Mouse (Mus musculus) activated CD4-positive, CD25-positive, alpha-beta regulatory T cell, adult 4 months (primary cell): ENCODE results near the gene Angpt4. TPM values are rescaled to one million over a fixed set of nuclear protein-coding genes. Genes with fewer than 3 reads are reported as not detected.

Experiments
- ATAC-seq: one replicate; pipeline ENCODE4 v1.8.0; 2017
- polyA plus RNA-seq, 2 experiments: library from polyadenylated mRNA; unstranded; fragments of 100-300 nt; shearing (Covaris generic); gene quantifications; one replicate each; pipeline ENCODE4 v1.2.1; 2017

The Angpt4 gene
- polyA plus RNA-seq, result not detected

DNA sequence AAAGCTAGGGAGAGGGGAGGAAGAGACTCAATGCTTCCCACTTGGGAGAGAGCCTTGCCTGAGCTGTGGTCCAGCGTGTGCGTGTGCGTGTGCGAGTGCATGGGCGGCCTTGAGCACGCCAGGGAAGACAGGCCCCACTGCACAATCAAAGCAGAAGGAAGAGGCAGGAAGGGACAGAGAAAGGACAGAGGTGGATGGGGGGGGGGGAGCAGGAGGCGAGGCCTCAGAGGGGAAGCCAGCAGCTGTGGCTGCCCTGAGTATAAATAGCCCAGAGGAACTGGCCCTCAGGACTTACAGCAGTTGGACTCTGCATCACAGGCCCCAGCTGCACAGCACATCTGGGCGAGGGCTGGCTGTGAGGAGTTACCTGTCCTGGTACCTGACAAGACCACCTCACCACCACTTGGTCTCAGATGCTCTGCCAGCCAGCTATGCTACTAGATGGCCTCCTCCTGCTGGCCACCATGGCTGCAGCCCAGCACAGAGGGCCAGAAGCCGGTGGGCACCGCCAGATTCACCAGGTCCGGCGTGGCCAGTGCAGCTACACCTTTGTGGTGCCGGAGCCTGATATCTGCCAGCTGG is at the start of gene Angpt4:
Angpt4 (plus strand) TSS at position 292 of the 582 bp plus-strand sequence.
- ATAC-seq, result no peak

GRCm38 (mm10) chr2:151862257-151862810 is 48.7 kb upstream of the Angpt4 start:
- ATAC-seq, result no peak

- no peak for ATAC-seq
Measured at GRCm38 (mm10) chr2:151864941-151865340, 46.1 kb upstream of the Angpt4 start.

GRCm38 (mm10) chr2:151866487-151866886 is 44.5 kb upstream of the Angpt4 start:
- no peak for ATAC-seq

DNA sequence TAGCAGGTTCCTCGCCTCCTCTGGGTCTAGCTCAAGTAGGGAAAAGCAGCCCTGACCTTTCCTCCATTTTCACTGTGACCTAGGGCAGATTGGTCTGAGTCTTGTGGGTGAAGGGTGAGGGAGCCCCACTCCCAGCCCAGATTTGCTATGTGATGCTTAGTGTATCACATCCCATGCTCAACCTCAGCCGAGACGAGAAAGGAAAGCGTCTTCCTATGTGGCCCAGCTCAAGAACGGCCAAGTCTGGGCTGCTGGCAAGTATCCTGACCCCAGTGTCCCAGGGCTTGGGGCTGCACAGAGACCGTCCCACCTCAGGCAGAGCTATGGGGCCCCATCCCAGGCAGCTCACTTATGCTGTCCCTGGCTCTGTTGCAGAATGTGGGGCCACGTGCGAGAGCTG is 42.8 kb upstream of the Angpt4 start:
- no peak for ATAC-seq

DNA sequence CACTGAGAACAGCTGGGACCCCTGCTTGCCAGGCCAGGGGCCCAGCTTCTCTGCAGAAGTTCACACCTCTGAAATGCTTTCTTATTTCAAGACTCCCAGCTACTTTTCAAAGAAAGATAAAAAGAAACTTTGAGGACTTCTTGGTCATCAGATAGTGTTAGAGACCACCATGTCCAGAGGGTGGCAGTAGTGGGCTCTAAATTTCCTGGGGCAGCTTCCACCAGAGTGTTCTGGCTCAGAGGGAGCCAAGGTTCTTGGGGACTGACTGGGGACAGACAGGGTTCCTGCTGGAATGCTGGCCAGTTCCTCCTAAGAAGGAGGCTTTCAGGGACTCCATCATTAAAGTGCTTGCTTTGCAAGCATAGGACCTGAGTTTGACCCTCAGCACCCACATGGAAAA is 36.5 kb upstream of the Angpt4 start:
- no peak for ATAC-seq

GRCm38 (mm10) chr2:151876012-151876485 is 35.0 kb upstream of the Angpt4 start:
- ATAC-seq, result no peak

DNA sequence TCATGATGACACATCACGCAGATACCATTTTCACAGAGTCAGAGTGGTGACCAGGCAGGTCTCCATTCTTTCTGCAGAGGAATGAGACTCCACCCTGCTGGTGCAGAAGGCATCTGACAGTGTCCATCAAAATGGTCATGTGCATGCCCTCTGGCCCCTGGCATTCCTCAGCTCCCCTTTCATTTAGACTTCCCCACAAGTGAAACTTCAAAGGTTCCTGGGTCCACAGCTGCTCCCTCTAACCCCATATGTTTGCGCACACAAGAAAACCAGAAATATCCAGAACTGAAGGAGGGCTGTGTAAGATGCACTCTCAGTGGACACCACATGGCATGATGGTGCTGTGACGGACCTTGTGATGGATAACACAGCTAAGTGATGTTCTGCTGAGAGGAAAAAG is 32.4 kb upstream of the Angpt4 start:
- ATAC-seq, result no peak

DNA sequence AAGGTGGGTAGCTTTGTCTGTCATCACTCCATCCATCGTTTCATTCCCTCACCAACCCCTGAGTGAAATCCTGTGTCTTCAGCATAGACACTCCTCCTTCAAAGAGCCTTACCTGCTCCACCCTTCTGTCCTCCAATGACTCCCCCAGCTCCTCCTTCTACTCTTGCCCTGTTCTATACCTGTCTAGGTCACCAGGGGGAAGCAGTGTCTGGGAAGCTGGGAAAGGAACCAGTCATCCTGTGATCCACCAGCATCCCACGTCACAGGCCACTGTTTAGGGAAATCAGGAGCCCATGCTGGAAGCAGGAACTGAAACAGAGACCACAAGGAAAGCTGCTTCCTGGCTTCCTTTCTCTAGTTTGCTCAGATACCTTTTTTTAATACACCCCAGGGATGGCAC is 31.2 kb upstream of the Angpt4 start:
- ATAC-seq, result no peak

GRCm38 (mm10) chr2:151891031-151891430 is 20.0 kb upstream of the Angpt4 start:
- no peak for ATAC-seq

- ATAC-seq, result no peak
Measured at GRCm38 (mm10) chr2:151893122-151893774, 17.8 kb upstream of the Angpt4 start.

- no peak for ATAC-seq
Measured at GRCm38 (mm10) chr2:151894209-151894980, 16.6 kb upstream of the Angpt4 start.

DNA sequence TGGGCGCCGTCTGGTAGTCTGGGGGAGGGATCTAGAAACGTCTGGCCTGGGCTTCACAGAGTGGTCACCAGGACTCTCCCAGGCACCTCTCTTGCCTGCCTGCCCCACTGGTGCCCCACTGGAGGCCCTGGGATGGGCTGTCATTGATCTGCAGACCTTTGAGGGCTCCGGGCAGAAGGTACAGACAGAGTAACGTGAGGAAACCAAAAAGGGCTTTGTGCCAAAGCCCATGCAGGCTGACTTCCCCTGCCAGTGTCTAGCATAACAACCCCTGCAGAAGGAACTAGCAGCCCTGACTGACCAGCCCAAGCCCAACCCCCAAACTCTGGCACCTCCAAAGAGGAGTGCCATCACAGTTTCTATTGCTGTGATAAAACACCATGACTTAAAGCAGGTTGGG is 15.1 kb upstream of the Angpt4 start:
- ATAC-seq, result no peak

- ATAC-seq, result no peak
Measured at GRCm38 (mm10) chr2:151898106-151898505, 12.9 kb upstream of the Angpt4 start.

GRCm38 (mm10) chr2:151900845-151901244 is 10.2 kb upstream of the Angpt4 start:
- ATAC-seq, result no peak

DNA sequence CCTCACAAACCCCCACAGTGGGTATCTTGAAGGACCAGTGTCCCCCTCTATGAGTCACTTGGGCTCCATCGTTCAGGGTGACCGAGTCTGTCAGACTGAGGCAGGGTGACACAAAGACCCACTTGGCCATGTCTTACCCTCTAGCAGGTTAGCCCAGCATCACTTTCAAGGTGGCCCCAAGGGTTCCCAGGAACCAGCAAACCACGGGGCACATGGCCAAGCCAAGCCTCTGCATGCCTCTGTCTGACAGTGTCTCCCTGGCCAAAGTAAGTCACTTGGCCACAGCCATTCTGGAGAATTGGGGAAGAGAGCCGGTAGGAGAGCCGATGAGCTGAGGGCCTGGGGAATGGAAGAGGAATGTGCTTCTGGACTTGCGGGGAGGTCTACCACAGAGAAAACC is 7.7 kb upstream of the Angpt4 start:
- ATAC-seq, result no peak

- no peak for ATAC-seq
Measured at GRCm38 (mm10) chr2:151903933-151904332, 7.1 kb upstream of the Angpt4 start.

DNA sequence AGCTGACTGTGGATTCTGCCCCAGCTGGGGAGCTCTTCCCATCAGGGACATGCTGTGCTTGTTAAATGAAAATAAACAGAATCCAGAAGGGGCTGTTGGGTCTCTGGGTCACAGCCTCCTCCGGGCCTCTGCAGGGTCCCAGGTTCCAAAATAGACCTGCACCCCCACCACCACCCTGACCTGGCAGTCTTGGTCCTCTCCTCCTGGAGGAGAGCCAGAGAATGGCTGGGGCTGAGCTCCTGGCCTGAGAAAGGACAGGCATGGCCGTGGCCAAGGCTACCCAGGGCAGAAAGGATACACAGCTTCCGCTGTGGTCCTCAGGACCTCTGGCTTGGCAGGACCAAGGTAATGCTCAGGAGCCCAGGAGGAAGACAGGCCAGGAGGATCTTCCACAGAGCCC is 6.4 kb upstream of the Angpt4 start:
- no peak for ATAC-seq

DNA sequence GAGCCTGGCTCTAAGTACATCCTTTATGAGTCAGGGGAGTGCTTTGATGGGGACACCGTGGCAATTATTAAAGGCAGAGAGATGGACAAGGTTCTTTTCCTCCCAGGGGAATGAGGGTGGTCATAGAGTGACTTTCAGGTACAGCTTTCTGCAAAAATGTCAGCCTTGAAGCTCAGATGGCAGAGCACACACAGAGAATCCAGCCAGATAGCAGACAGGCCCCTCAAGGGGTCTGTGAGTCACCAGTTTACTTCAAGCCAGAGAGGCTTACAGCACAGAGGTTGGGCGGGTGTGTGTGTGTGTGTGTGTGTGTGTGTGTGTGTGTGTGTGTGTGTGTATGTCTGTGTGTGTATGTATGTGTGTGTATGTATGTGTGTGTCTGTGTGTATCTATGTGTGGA is 4.0 kb upstream of the Angpt4 start:
- ATAC-seq, result no peak

DNA sequence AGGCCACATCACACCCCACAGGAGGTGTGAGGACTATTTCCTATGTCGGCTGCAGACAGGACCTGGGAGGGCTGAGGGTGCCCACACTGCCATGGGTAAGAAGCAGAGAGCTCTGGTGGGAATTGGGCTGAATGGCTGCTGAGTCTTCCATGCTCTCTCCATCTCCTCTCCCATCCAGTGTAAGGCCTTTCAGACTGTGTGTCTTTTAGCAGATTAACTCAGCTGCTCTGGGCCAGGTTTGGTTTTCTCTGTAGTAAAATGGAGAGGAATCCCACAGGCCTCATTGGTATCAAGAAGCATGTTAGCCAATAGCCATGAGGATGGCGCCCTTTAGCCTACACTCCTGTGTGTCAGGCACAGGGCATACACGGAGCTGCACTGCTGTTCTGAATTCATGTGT is 1.6 kb upstream of the Angpt4 start:
- no peak for ATAC-seq

DNA sequence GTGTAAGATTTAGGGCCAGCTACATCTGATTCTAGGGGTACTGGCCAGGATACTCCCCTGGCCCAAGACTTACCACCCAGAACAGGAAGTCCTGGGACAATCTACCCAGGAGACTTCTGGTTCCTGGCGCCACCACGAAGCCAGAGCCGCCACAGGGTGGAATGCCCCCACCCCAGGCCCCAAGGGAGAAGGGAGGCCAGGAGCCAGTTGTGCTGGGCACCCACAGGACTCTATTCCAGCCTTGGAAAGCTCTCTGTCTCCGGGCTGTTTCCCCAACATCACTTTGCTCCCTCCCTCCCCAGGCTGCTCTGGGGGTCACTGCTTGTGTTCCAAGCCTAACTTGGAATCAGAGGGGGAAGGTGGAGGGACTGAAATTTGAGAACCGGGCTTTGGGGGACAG is 512 bp upstream of the Angpt4 start:
- ATAC-seq, result no peak

- no peak for ATAC-seq
Measured at GRCm38 (mm10) chr2:151911751-151912150, 741 bp downstream of the Angpt4 start.

- ATAC-seq, result no peak
Measured at GRCm38 (mm10) chr2:151914120-151914519, 3.1 kb downstream of the Angpt4 start.

DNA sequence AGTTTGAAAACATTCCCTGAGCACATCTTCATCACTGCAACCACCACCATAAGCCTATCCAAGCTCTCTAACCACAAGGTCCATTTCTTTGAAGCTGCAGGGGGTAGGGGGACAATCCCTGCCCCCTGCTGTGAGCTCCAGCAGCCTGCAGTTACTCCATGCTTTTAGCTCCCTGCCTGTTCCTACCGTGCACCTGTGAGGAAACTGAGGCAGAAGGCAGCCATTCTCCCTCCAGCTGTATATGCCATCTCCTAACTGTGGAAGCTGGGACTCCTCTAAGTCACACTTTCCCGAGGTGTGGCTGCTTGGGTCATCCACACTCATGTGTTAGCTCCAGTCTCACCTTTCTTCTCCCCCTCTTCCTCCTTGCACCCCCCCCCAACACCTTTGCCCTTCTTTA is 4.1 kb downstream of the Angpt4 start:
- no peak for ATAC-seq
